Mouse (Mus musculus): ENCODE data around the gene Emc7.

- TF ChIP-seq POLR2A (IDR thresholded peaks at IDR 0.05; ENCODE audit: low read depth, low read length) (no peak), CTCF (IDR thresholded peaks at IDR 0.05; ENCODE audit: borderline replicate concordance, insufficient read depth, low read length) (no peak)
Measured at GRCm38 (mm10) chr2:112518541-112518940, 63.7 kb downstream of the Emc7 start.

All from embryonic fibroblast, embryonic 13.5 days (primary cell).